Mouse (Mus musculus): ENCODE results near the gene Pts.

The Pts gene

GRCm38 (mm10) chr9:50530890-50531289, 2.4 kb upstream of the Pts start:
- DNase-seq (ENCODE audit: low spot score): no peak

GRCm38 (mm10) chr9:50527860-50528259, 664 bp downstream of the Pts start:
- DNase-seq (ENCODE audit: low spot score): no peak

GRCm38 (mm10) chr9:50525585-50525984, 2.9 kb downstream of the Pts start:
- no peak for DNase-seq (ENCODE audit: low spot score)

GRCm38 (mm10) chr9:50524936-50525335, 3.6 kb downstream of the Pts start:
- no peak for DNase-seq (ENCODE audit: low spot score)

GRCm38 (mm10) chr9:50522574-50522973, 6.0 kb downstream of the Pts start:
- no peak for DNase-seq (ENCODE audit: low spot score)

- no peak for DNase-seq (ENCODE audit: low spot score)
Measured at GRCm38 (mm10) chr9:50521562-50521961, 7.0 kb downstream of the Pts start.

- DNase-seq (ENCODE audit: low spot score): no peak
Measured at GRCm38 (mm10) chr9:50520748-50521147, 7.8 kb downstream of the Pts start.

- no peak for DNase-seq (ENCODE audit: low spot score)
Measured at GRCm38 (mm10) chr9:50518781-50519180, 9.7 kb downstream of the Pts start.

- no peak for DNase-seq (ENCODE audit: low spot score)
Measured at GRCm38 (mm10) chr9:50515462-50515861, 13.1 kb downstream of the Pts start.

- DNase-seq (ENCODE audit: low spot score): no peak
Measured at GRCm38 (mm10) chr9:50507570-50507969, 21.0 kb downstream of the Pts start.

GRCm38 (mm10) chr9:50505405-50505804, 23.1 kb downstream of the Pts start:
- no peak for DNase-seq (ENCODE audit: low spot score)

GRCm38 (mm10) chr9:50502949-50503348, 25.6 kb downstream of the Pts start:
- DNase-seq (ENCODE audit: low spot score): no peak

- no peak for DNase-seq (ENCODE audit: low spot score)
Measured at GRCm38 (mm10) chr9:50500974-50501501, 27.5 kb downstream of the Pts start.

- DNase-seq (ENCODE audit: low spot score): no peak
Measured at GRCm38 (mm10) chr9:50500467-50500973, 28.0 kb downstream of the Pts start.

GRCm38 (mm10) chr9:50499781-50500180, 28.7 kb downstream of the Pts start:
- no peak for DNase-seq (ENCODE audit: low spot score)

GRCm38 (mm10) chr9:50498815-50499214, 29.7 kb downstream of the Pts start:
- DNase-seq (ENCODE audit: low spot score): no peak

- no peak for DNase-seq (ENCODE audit: low spot score)
Measured at GRCm38 (mm10) chr9:50497536-50497935, 31.0 kb downstream of the Pts start.

- DNase-seq (ENCODE audit: low spot score): no peak
Measured at GRCm38 (mm10) chr9:50497076-50497475, 31.4 kb downstream of the Pts start.

- no peak for DNase-seq (ENCODE audit: low spot score)
Measured at GRCm38 (mm10) chr9:50496546-50496945, 32.0 kb downstream of the Pts start.

GRCm38 (mm10) chr9:50496151-50496505, 32.4 kb downstream of the Pts start:
- DNase-seq (ENCODE audit: low spot score): no peak

GRCm38 (mm10) chr9:50495405-50496150, 32.9 kb downstream of the Pts start:
- DNase-seq (ENCODE audit: low spot score): no peak

GRCm38 (mm10) chr9:50494311-50494710, 34.2 kb downstream of the Pts start, which contains the start of gene Plet1:
Plet1 (plus strand) TSS chr9:50494525.
- DNase-seq (ENCODE audit: low spot score): no peak

- DNase-seq (ENCODE audit: low spot score): no peak
Measured at GRCm38 (mm10) chr9:50493777-50494176, 34.7 kb downstream of the Pts start.

GRCm38 (mm10) chr9:50491531-50492045, 36.9 kb downstream of the Pts start:
- DNase-seq (ENCODE audit: low spot score): no peak

All from layer of hippocampus, adult 11-12 months (tissue).